Mouse (Mus musculus) heart, adult 9 months (tissue): ENCODE results near the gene Tra2b.
"Not testable (repeated sequence)": the region's sequence is repeated elsewhere in the genome, so short reads cannot be mapped to it uniquely, and the experiment has no call there.

ENCODE experiments used
- DNase-seq, 2 experiments: peaks; one replicate each; pipeline ENCODE4 v3.0.0; 2022; ENCODE audit warnings: low spot score in 2 of 2

Gene Tra2b

GRCm38 (mm10) chr16:22242239-22242866 lies 23.5 kb downstream of the Tra2b start:
- no peak for DNase-seq

DNA sequence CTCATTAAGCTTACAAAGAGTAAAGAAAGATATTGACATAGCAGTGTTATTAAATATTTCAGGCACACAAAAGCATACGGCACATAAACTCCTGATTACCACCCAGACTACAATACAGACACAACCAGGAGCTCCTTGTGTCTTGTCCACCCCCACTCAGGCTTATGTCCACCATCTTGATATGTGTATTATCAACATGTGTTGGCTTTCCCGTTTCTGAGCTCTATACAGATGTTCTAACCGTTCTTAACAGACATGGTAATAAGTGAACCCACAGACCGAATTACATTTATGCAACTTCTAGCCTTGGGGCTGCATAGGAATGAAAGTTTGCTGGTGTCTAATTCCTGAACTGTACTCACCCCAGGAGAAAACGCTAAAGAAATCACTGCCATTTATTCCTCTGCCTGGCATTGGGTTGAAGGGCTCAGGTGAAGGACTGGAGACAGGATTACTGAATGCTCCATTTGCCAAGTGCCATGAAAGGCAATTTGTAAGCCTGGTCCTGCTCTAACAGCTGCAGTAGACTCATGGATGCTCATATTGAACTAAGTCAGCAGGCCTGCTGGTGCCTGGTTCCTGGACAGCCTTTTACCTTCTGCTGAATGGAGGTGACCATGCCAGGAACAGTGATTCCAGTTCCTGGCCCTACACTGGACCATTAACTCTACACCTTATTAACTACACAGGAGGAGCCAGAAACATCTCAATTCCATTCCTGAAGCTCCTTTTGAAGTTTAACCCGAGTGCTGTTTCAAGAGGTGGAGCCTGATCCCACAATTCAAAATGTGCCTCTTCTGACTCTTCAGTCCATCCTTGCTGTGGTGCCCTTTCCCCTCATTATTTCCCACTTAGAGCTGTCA lies 24.2 kb downstream of the Tra2b start:
- no peak for DNase-seq

DNA sequence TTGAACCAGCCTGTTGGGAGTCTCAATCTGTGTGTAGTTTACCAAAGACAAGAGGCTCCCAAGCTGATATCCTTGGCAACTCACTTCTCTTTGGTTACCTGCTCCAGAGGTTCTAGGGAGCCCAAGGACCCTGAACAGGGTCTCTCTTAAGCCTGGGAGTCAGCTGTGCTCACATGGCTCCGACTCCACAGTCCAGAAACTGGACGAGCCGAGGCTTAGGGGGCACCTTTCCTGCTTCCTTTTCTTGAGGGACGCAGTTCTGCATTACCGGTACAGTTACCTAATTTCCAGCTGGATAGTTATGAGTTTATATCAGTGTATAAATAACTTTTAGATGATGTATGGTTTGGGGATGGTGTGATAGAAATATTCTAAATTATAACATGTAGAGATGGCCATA lies 24.9 kb downstream of the Tra2b start:
- no peak for DNase-seq

- DNase-seq, result no peak
These were observed 25.8 kb downstream of the Tra2b start for GRCm38 (mm10) chr16:22239978-22240377.

- no peak for DNase-seq
These were observed 26.7 kb downstream of the Tra2b start for GRCm38 (mm10) chr16:22238928-22239620.

DNA sequence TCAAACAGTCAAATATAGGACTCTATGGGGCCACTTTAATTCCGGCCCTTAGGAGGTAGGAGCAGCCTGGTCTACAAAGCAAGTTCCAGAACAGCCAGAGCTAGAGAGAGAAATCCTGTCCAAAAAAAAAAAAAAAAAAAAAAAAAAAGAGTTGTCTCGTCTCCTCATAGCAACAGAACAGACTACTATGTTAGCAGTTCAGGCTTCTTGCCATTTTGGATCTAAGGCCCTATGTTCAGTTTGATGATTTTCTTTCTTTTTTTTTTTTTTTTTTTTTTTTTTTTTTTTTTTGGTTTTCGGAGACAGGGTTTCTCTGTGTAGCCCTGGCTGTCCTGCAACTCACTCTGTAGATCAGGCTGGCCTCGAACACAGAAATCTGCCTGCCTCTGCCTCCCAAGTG lies 27.4 kb downstream of the Tra2b start:
- not testable (repeated sequence) for DNase-seq

- no peak for DNase-seq
These were observed 29.0 kb downstream of the Tra2b start for GRCm38 (mm10) chr16:22236814-22237213.

GRCm38 (mm10) chr16:22234535-22234934 lies 31.3 kb downstream of the Tra2b start:
- DNase-seq, result no peak

DNA sequence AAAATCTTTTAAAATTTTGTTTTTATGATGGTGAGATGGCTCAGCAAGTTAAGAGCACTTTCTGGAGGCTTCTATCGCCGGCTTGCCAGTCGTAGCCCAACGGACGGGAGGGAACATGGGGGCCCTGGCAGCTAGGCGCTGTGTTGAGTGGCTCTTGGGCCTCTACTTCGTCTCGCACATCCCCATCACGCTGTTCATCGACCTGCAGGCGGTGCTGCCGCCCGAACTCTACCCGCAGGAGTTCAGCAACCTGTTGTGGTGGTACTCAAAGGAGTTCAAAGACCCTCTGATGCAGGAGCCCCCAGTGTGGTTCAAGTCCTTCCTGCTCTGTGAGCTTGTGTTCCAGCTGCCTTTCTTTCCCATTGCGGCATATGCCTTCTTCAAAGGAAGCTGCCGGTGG lies 35.5 kb downstream of the Tra2b start:
- DNase-seq, result not testable (repeated sequence)

DNA sequence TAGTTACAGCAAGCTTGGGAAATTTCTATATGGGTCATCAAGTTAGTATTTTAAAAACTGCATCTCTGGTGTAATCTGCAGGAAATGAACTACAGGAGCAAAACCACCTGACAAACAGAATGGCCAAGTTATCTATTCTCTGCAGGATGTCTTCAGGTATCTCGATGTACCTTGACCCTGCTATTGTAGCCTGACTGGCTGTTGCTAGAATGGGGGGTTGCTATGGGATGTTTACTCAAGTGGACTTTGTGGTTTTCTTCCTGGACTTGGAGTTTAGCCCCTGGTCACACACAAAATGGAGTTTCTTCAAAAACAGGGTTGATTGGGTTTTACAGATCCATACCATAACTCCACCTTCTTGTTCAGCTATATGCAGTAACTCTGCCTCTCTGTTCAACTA lies 62.3 kb downstream of the Tra2b start:
- DNase-seq, result no peak

DNA sequence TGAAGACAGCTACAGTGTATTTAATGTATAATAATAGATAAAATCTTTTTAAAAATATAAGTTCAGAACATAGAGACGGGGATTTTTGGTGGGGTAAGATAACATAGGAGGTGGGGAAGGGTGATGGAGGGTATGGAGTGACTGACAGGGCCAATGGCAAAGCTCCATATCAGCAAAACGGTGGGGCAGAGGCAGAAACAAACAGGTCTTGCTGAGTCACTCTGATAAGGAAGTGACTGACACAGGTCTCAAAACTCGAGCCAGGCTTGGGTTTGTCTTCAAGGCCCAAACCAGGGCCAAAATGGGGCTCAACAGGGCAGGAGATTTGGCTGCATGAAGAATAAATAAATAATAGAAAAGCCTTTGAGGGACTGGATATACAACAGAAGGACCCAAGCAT lies 63.9 kb downstream of the Tra2b start:
- DNase-seq, result no peak

GRCm38 (mm10) chr16:22200476-22200875 lies 65.3 kb downstream of the Tra2b start:
- no peak for DNase-seq
